Mouse (Mus musculus) E14TG2a.4 (cell line): ENCODE data around the gene Camk1d.

ENCODE experiments used
- CTCF ChIP-seq: conservative IDR thresholded peaks from 2 replicates; pipeline ENCODE4 v1.5.1; 2014; ENCODE audit warnings: low read length
- NANOG ChIP-seq: IDR thresholded peaks from 2 replicates; pipeline ENCODE4 v1.6.1; 2014; ENCODE audit warnings: borderline replicate concordance, low read length, mixed read lengths
- POU5F1 ChIP-seq: IDR thresholded peaks from 2 replicates; pipeline ENCODE4 v1.6.1; 2014; ENCODE audit warnings: low read length, borderline replicate concordance

- TF ChIP-seq CTCF (no peak), POU5F1 (no peak), NANOG (no peak)
Measured at GRCm38 (mm10) chr2:5467537-5467936, 246.8 kb downstream of the Camk1d start.
